Mouse (Mus musculus): ENCODE results near the gene Cpsf6. TPM values are rescaled to one million over a fixed set of nuclear protein-coding genes. Genes with fewer than 3 reads are reported as not detected.
A peak's percentile ranks its signal among the peaks of the same experiment; 100 is the strongest.

Cpsf6 gene
- total and polyA plus RNA-seq, 3 experiments = 177 to 285 (median 244) TPM

GRCm38 (mm10) chr10:117406283-117406588, 26.4 kb upstream of the Cpsf6 start:
- H3K4me1 ChIP-seq (ENCODE audit: insufficient read depth, low read depth, low read length) = no peaks in the 10 kb centered on the region
- no peak for TF ChIP-seq POLR2AphosphoS5 (IDR thresholded peaks at IDR 0.05; ENCODE audit: insufficient replicate concordance, low read depth, low read length)
- TF ChIP-seq GATA1 (IDR thresholded peaks at IDR 0.05; ENCODE audit: borderline replicate concordance, low read length) = no peak
- no peak for ATAC-seq (ENCODE audit: extremely low read depth, insufficient number of reproducible peaks, low FRiP score, poor library complexity, severe bottlenecking)
- no peaks in the 10 kb centered on the region for H3K9me3 ChIP-seq (replicated peaks)
- no peaks in the 10 kb centered on the region for H3K36me3 ChIP-seq (replicated peaks)
- H3K27me3 ChIP-seq (ENCODE audit: insufficient read depth, low read length) = peaks cover 5% of the 10 kb centered on the region
- no peak overlapping the region for H3K4me3 ChIP-seq (ENCODE audit: low read depth, low read length)
- no peak for DNase-seq (ENCODE audit: low spot score)

DNA sequence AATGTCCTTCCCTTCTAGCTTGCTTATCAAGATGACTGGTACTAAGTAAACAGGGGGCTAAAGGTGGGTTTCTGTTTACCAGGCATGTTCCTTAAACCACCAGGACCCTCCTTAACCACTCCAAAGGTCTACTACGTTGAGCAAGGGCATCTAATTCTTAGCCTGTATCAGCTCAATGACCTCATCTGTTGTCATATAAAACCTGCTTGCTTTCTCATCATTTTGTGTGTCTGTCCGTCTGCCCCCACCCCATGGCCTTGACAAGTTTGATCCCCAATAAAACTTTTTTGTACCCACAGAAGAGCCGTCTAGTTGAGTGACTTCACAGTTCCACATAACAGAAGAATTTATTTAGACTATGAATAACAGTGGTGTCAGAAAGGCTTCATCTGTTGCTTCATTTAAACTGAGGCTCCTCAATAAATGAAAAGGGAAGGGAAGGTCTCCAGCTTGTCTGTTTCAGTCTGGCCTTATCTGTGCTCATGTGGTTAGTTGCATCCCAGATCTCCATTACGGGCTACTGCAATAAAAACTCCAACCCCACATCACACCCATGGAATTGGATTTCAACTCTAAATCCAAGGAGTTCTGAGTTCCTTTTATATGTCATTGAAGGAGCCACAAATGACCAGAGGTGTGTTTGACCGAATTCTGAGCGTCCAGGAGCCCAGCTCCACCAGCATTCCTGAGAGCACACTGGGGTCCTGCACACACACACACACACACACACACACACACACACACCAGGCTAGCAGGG, 25.9 kb upstream of the Cpsf6 start:
- TF ChIP-seq POLR2AphosphoS5 (IDR thresholded peaks at IDR 0.05; ENCODE audit: insufficient replicate concordance, low read depth, low read length) (no peak), CTCF (IDR thresholded peaks at IDR 0.05; ENCODE audit: low read depth, low read length) (no peak)
- H3K9me3 ChIP-seq (replicated peaks) = no peaks in the 10 kb centered on the region
- H3K4me3 ChIP-seq (ENCODE audit: low read depth, low read length) = no peak overlapping the region
- no peaks in the 10 kb centered on the region for H3K4me1 ChIP-seq (ENCODE audit: insufficient read depth, low read depth, low read length)
- H3K27me3 ChIP-seq (ENCODE audit: insufficient read depth, low read length) = peaks cover 5% of the 10 kb centered on the region
- H3K36me3 ChIP-seq (replicated peaks) = no peaks in the 10 kb centered on the region
- no peak for DNase-seq (ENCODE audit: low spot score)
- ATAC-seq (ENCODE audit: extremely low read depth, insufficient number of reproducible peaks, low FRiP score, poor library complexity, severe bottlenecking) = no peak

DNA sequence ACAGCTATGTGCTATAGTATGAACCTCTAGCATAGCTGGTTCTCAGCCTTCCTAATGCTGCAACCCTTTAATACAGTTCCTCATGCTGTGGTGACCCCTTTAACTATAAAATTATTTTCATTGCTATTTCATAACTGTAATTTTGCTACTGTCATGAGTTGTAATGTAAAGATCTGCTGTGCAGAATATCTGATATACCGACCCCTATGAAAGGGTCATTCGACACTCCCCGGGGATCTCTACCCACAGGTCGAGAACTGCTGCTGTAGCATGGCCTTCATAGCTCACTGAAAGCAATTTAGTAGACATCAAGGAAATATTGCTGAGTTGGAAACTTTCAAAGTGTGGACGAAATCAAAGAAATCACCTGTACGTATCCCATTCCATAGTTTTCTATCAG, 24.6 kb upstream of the Cpsf6 start:
- no peak for ATAC-seq (ENCODE audit: extremely low read depth, insufficient number of reproducible peaks, low FRiP score, poor library complexity, severe bottlenecking)
- TF ChIP-seq GATA2 (IDR thresholded peaks at IDR 0.05; ENCODE audit: borderline replicate concordance, low read depth, low read length) (no peak), GATA1 (IDR thresholded peaks at IDR 0.05; ENCODE audit: borderline replicate concordance, low read length) (no peak), TAL1 (conservative IDR thresholded peaks at IDR 0.05; ENCODE audit: low read depth, low read length) (no peak), CTCF (IDR thresholded peaks at IDR 0.05; ENCODE audit: low read depth, low read length) (no peak), POLR2AphosphoS5 (IDR thresholded peaks at IDR 0.05; ENCODE audit: insufficient replicate concordance, low read depth, low read length) (no peak)
- H3K27me3 ChIP-seq (ENCODE audit: insufficient read depth, low read length) = peaks cover 3% of the 10 kb centered on the region
- no peaks in the 10 kb centered on the region for H3K9me3 ChIP-seq (replicated peaks)
- H3K36me3 ChIP-seq (replicated peaks) = no peaks in the 10 kb centered on the region
- DNase-seq (ENCODE audit: low spot score) = no peak
- H3K4me3 ChIP-seq (ENCODE audit: low read depth, low read length) = no peak overlapping the region
- no peaks in the 10 kb centered on the region for H3K4me1 ChIP-seq (ENCODE audit: insufficient read depth, low read depth, low read length)

- no peak overlapping the region for H3K4me3 ChIP-seq (ENCODE audit: low read depth, low read length)
- no peak for DNase-seq (ENCODE audit: low spot score)
- peaks cover 10% of the 10 kb centered on the region for H3K27me3 ChIP-seq (ENCODE audit: insufficient read depth, low read length)
- H3K4me1 ChIP-seq (ENCODE audit: insufficient read depth, low read depth, low read length) = no peaks in the 10 kb centered on the region
- H3K36me3 ChIP-seq (replicated peaks) = no peaks in the 10 kb centered on the region
- H3K9me3 ChIP-seq (replicated peaks) = no peaks in the 10 kb centered on the region
- no peak for TF ChIP-seq TAL1 (conservative IDR thresholded peaks at IDR 0.05; ENCODE audit: low read depth, low read length)
- no peak for TF ChIP-seq GATA1 (IDR thresholded peaks at IDR 0.05; ENCODE audit: borderline replicate concordance, low read length)
- no peak for TF ChIP-seq CTCF (IDR thresholded peaks at IDR 0.05; ENCODE audit: low read depth, low read length)
- no peak for TF ChIP-seq GATA2 (IDR thresholded peaks at IDR 0.05; ENCODE audit: borderline replicate concordance, low read depth, low read length)
- no peak for TF ChIP-seq POLR2AphosphoS5 (IDR thresholded peaks at IDR 0.05; ENCODE audit: insufficient replicate concordance, low read depth, low read length)
- ATAC-seq (ENCODE audit: extremely low read depth, insufficient number of reproducible peaks, low FRiP score, poor library complexity, severe bottlenecking) = no peak
Measured at GRCm38 (mm10) chr10:117403344-117403953, 23.6 kb upstream of the Cpsf6 start.

- Histone ChIP-seq H3K36me3 (replicated peaks) (no peaks in the 10 kb centered on the region), H3K4me1 (ENCODE audit: insufficient read depth, low read depth, low read length) (0 out of 2 replicates have a peak, but pooled peaks cover 3% of the 10 kb centered on the region), H3K9me3 (replicated peaks) (no peaks in the 10 kb centered on the region), H3K4me3 (ENCODE audit: low read depth, low read length) (no peak overlapping the region), H3K27me3 (ENCODE audit: insufficient read depth, low read length) (peaks cover 16% of the 10 kb centered on the region)
- TF ChIP-seq CTCF (IDR thresholded peaks at IDR 0.05; ENCODE audit: low read depth, low read length) = peak; percentile 57; the same call in 1 of the 2 replicates
- TF ChIP-seq GATA2 (IDR thresholded peaks at IDR 0.05; ENCODE audit: borderline replicate concordance, low read depth, low read length) = no peak
- ATAC-seq (ENCODE audit: extremely low read depth, insufficient number of reproducible peaks, low FRiP score, poor library complexity, severe bottlenecking) = no peak
- no peak for DNase-seq (ENCODE audit: low spot score)
Measured at GRCm38 (mm10) chr10:117402403-117403333, 22.9 kb upstream of the Cpsf6 start.

DNA sequence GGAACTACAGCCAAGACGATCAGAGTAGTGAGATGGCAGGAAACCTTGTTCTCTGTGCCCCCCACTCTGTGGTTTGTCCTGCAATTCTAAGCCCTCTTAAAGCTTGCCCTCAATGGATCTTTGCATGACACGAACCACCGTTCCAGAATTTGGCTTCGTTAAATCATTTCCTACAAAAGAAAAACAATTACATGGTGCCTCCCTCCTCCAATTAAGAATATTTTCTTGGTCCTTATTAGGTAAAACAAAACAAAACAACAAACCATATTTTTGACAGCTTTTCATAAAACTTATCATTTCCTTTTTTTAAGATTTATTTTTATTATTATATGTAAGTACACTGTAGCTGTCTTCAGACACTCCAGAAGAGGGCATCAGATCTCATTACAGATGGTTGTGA, 21.5 kb upstream of the Cpsf6 start:
- no peak for ATAC-seq (ENCODE audit: extremely low read depth, insufficient number of reproducible peaks, low FRiP score, poor library complexity, severe bottlenecking)
- no peak for DNase-seq (ENCODE audit: low spot score)
- Histone ChIP-seq H3K27me3 (ENCODE audit: insufficient read depth, low read length) (peaks cover 16% of the 10 kb centered on the region), H3K36me3 (replicated peaks) (no peaks in the 10 kb centered on the region), H3K9me3 (replicated peaks) (no peaks in the 10 kb centered on the region), H3K4me3 (ENCODE audit: low read depth, low read length) (no peak overlapping the region), H3K4me1 (ENCODE audit: insufficient read depth, low read depth, low read length) (0 out of 2 replicates have a peak, but pooled peaks cover 3% of the 10 kb centered on the region)
- no peak for TF ChIP-seq GATA2 (IDR thresholded peaks at IDR 0.05; ENCODE audit: borderline replicate concordance, low read depth, low read length)
- no peak for TF ChIP-seq POLR2AphosphoS5 (IDR thresholded peaks at IDR 0.05; ENCODE audit: insufficient replicate concordance, low read depth, low read length)
- TF ChIP-seq CTCF (IDR thresholded peaks at IDR 0.05; ENCODE audit: low read depth, low read length) = no peak
- no peak for TF ChIP-seq TAL1 (conservative IDR thresholded peaks at IDR 0.05; ENCODE audit: low read depth, low read length)
- TF ChIP-seq GATA1 (IDR thresholded peaks at IDR 0.05; ENCODE audit: borderline replicate concordance, low read length) = no peak
